ENCODE assay signal across 14 mouse cellular contexts in genomic region chr9:27208840-27209239, GRCm38 (mm10). TPM values are rescaled to one million over a fixed set of nuclear protein-coding genes. Genes with fewer than 3 reads are reported as not detected.
DNase-seq lines count a peak whose midpoint lies in the region.
"Had no signal": no experiment of that assay in that cellular context is flagged by ENCODE, and none has a peak within 500 bp of the region (broad histone marks: within the 10 kb centered on the region; RNA-seq: fewer than 3 reads in every experiment).

No protein-coding gene starts in this region.

- intact Hi-C loops in left cerebral cortex, postnatal 36 days (cut with DNase I): loop anchor here (1.0 kb wide), 2 partner anchors 16 to 78 kb away; no protein-coding TSS in a partner anchor
- intact Hi-C loops in heart, postnatal 10 days (cut with DNase I): no loop called here

- DNase-seq in frontal cortex, postnatal 36 days (ENCODE audit: low spot score in 2 of 2): peak; percentile 73 to 75
- no peak for DNase-seq in frontal cortex, postnatal 10 days (ENCODE audit: low spot score in 2 of 2)
- peak; percentile 89 for DNase-seq in right cerebral cortex, adult 18-20 months
- no peak for DNase-seq in right cerebral cortex, postnatal 14 days
- peak; percentile 74 for DNase-seq in left cerebral cortex, postnatal 36 days (ENCODE audit: low spot score in 2 of 2)
- DNase-seq in heart, postnatal 10 days: no peak
- DNase-seq: adrenal gland, postnatal 14 days; cerebellum, adult 18-20 months; cerebellum, adult 9-11 months; cerebellum, postnatal 36 days; gastrocnemius, adult 2 months; gastrocnemius, postnatal 25 days; heart, adult 11 months; heart, postnatal 4 days had no signal

RNA-seq across cellular contexts. Expression of gene Jam3, which starts 53.6 kb away (rescaled TPM):
- total RNA-seq in left cerebral cortex, postnatal 36 days (2021): 10 to 100 TPM; 34.6 to 38.7 TPM
- total RNA-seq in heart, postnatal 10 days (2021): 10 to 100 TPM; 21.0 to 22.7 TPM

Comparison
In these comparisons a context has a peak if more than half of its experiments do, and no peak if none do; other contexts are left out.
1. DNase-seq: peak in frontal cortex, postnatal 36 days (2 of 2), right cerebral cortex, adult 18-20 months (single experiment) and left cerebral cortex, postnatal 36 days (2 of 2); none in frontal cortex, postnatal 10 days (0 of 2), right cerebral cortex, postnatal 14 days (single experiment) and heart, postnatal 10 days (0 of 2).